Mouse (Mus musculus): ENCODE data around the gene Scfd2.

DNA sequence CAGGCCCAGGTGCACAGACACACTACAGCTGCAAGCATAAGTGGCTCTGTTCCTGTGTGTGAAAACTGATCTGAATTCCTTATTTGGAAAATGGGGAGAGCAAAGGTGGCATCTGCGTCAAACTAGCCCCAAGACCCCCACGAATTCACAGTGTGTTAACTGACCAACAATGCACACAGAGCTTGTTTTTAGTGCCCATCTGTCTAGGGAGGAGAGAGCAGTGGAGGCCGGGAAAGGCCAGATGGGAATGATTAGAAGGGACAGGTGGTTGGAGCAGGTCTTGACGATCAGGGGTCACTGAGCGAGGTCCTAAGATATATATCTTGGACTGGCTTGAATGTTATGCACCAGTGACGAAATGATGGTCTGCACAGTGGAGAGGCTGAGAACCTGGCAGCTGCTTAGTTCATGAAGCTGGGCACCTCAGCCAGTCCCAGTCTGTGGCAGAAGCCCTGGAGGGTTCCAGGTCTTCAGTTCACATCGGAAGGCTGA is 375.7 kb downstream of the Scfd2 start:
- TF ChIP-seq CTCF (IDR thresholded peaks at IDR 0.05; ENCODE audit: control insufficient read depth, insufficient read depth, low read length) (no peak), POLR2A (IDR thresholded peaks at IDR 0.05; ENCODE audit: borderline replicate concordance, control insufficient read depth, low read depth, low read length) (no peak)

All from bone marrow, adult 2 months (tissue).